Mouse (Mus musculus): ENCODE data around the gene Themis.
A peak's percentile ranks its signal among the peaks of the same experiment; 100 is the strongest.

Gene Themis

GRCm38 (mm10) chr10:28668261-28668660 lies at the start of gene Themis:
Themis (plus strand) TSS chr10:28668360.
- DNase-seq: no peak

GRCm38 (mm10) chr10:28619415-28619814 lies 48.7 kb upstream of the Themis start:
- no peak for DNase-seq

DNA sequence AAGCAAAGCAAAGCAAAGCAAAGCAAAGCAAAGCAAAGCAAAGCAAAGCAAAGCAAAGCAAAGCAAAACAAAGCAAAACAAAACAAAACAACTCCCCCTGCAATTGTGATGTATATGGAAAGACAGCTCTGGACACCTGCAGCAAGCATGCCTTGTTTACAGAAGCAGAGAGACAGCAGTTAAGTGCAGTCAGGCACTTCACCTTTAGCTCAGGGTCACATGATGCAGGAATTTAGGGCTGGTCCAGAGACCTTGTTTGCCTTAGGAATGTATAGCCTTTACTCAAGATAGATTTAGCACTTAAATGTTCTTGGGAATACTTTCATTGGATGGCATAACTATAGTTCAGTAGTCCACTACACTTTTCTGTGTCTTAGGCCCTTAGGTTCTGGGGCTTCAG lies 32.1 kb upstream of the Themis start:
- DNase-seq: no peak

DNA sequence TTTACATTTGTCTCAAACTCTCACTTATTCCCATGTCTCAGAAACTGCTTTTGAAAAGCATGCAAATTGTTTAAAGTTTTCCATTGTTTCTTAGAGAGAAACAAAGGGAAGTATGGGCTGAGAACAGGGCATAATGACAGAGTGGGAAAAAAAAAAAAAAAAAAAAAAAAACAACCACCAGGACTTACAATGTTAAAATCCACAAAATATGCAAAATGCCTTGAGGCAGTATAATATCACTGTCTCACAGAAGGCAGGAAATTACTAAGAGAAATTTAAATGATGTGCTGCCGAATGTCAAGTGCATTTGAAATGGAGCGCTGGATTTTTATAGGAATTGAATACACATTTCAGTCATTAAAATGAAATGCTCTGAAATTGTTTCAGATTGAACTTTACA lies 26.3 kb upstream of the Themis start:
- no peak for DNase-seq

- DNase-seq: no peak
Measured at GRCm38 (mm10) chr10:28647855-28648254, 20.3 kb upstream of the Themis start.

- no peak for DNase-seq
Measured at GRCm38 (mm10) chr10:28649109-28649899, 18.9 kb upstream of the Themis start.

- no peak for DNase-seq
Measured at GRCm38 (mm10) chr10:28649900-28650160, 18.3 kb upstream of the Themis start.

- DNase-seq: no peak
Measured at GRCm38 (mm10) chr10:28651910-28652309, 16.2 kb upstream of the Themis start.

DNA sequence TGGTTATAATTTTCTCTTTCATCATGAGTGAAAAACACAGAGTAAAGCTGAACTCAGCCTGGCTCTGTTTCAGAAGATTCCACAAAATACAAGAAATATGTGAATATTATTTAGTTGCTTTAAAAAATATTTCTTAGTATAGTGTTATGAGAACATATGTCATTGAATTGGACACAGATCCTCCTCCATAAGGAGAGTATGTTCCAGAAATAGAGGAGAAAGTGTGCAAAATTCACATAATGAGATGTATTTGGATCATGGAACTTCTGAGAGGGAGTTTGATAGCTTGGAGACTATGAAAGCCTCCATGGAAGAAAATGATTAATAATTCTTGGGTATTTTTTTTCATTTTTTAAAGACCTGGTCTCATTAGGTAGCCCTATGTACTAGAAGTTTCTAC lies 13.4 kb upstream of the Themis start:
- no peak for DNase-seq

DNA sequence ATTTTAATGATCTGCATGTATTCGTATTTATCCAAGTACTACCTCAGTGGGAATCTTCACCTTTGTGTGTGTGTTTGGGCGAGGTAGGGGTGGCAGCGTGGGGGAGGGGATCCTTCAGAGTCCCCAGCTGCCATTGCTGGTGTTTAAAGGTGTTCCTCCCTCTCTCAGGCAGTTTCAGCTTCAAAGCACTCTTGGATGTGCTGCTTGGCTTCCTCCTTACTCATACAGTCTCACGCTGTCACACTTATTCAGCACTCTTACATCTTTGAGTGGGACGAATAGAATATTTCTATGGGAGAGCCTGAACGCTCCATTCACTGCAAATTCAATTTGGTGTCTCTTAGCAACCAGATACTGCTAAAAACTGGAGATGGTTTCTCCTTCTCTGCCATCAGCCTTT lies 3.0 kb upstream of the Themis start:
- DNase-seq: no peak

GRCm38 (mm10) chr10:28673931-28674330 lies 5.8 kb downstream of the Themis start:
- DNase-seq: no peak

DNA sequence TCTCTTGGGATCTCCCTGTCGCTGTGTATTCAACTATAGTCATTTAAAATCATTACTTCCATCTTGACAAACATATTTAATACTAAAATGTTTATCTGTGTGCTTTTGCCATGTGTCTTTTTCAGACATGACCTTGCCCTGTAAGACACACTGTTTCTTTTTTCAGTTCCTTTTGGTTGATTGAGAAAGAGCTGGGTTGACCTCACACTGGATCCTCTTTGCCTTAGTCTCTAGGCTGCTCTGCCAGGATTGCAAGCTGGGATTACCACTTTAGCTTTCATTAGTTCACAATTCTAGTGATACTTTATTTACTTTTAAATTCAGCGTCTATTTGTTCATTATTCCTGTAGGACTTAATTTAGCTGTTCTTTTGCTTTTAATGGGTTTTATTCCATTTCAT lies 7.2 kb downstream of the Themis start:
- DNase-seq: no peak

GRCm38 (mm10) chr10:28694981-28695380 lies 26.8 kb downstream of the Themis start:
- no peak for DNase-seq

DNA sequence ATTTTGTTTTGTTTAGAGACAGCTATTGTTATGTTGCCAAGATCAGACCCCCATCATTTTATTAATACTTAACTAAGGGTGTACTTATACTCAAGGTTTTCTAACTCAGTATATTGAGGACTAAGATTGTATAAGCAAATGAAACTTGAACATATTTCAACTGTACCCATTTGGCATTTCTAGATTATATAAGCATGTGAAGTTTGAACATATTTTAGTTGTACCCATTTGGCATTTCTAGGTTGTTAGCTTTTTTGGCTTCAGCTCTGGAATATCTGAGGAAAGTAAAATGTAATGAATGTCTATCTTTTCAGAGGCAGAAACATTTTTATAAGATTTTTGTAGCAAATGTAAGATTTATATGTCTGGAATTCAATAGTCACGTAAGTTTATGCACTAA lies 27.9 kb downstream of the Themis start:
- no peak for DNase-seq

DNA sequence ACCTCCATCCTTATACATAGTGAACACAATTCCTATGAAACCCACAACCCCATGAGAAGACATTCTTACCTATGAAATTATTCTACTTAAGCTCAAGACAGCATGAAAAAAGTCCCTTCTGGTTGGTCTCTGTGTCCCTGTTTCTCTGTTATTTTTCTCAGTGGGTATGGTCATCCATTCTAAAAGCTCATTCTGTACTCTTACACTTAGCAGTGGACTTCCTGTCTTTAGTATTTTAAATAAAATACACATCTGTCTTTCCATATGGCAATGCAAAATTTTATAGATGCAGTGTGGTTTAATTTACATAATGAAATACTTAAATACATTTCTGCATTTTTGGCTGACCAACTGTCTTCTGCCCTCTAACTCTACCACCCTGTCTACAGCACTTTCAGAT lies 30.0 kb downstream of the Themis start:
- DNase-seq: no peak

GRCm38 (mm10) chr10:28721828-28722227 lies 53.7 kb downstream of the Themis start:
- no peak for DNase-seq

DNA sequence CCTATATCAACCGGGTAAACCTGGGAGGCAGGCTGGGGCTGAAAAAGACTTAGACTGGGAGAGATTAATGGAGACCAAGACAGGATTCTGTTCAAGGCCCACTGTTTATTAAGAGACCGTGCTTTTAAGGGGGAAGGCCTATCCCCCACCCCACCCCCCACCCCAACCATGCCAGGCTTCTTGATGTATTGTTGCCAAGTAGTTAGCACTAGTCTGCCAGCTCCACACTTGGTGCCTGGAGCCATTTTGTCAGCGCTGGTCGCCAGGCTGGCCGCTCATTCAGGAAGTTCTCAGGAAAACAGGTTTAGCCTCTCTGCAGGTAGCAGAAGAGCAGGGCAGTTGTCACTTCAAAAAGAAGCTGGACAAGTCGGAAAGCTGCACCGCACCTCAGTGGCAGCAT lies 55.1 kb downstream of the Themis start:
- no peak for DNase-seq

DNA sequence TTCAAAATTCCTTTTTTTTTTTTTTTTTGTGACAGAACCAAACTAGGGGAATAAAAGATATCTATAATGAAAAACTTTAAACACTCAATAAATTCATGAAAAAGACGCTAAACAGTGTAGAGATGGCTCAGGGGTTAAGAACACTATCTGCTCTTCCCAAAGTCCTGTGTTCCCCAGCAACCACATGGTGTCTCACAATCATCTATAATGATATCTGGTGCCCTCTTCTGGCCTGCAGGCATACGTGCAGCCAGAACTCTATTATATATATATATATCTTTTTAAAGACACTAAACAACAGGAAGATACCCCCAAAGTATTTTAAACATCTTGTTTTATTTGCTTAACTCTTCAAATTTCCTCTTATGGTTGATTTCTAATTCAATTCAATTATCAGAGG lies 62.0 kb downstream of the Themis start:
- DNase-seq: peak; percentile 19

- DNase-seq: peak; percentile 6
Measured at GRCm38 (mm10) chr10:28737953-28738352, 69.8 kb downstream of the Themis start.

- no peak for DNase-seq
Measured at GRCm38 (mm10) chr10:28746426-28746825, 78.3 kb downstream of the Themis start.

GRCm38 (mm10) chr10:28753321-28753720 lies 85.2 kb downstream of the Themis start:
- DNase-seq: no peak

DNA sequence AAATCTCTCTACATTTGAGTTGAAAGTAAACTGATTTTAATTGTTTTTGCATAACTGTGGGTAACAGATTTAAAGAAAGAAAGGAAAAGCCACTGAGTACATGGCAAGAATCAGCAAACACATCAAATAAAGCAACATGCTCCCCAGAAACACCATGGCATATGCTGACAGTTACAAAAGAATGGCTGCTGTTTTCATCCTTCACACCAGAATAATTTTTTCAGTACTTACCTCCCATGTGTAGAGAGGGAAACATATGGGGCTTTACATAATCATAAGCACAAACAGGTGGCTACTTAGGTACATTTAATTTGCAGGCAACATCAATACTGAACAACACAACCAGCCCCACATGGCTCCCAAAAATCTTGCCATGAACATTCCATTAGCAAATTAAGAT lies 86.8 kb downstream of the Themis start:
- no peak for DNase-seq

- no peak for DNase-seq
Measured at GRCm38 (mm10) chr10:28776777-28777402, 108.7 kb downstream of the Themis start.

DNA sequence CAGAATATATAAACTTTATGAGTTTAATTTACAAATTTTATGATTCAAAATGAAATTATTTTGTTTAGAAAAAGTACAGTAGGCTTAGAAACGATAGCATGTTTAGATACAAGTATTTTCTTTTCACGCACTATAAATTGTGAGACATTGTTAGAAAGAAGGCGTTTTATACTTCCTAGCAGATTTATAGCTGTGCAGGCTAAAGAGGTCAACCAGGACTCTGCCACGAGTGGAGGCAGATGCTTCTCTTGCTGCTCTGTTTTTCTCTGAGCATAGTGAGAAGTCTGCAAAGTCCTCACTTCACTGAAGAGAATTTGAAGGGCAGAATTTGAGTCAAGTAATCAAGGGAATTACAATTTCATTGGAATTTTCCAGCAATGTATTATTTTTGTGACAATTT lies 131.3 kb downstream of the Themis start:
- no peak for DNase-seq

GRCm38 (mm10) chr10:28805160-28805559 lies 137.0 kb downstream of the Themis start:
- no peak for DNase-seq
